Mouse (Mus musculus) T-helper 1 cell (primary cell): Measurements from ENCODE around the gene Sh3d21.

Source experiments
- in situ Hi-C: fragments of 300-600 bp; cut with MboI, MseI; formaldehyde crosslinking; loops from one replicate; pipeline ENCODE4 v1.15.1; 2025; ENCODE audit warnings: high pct_unique_total_duplicates

The Sh3d21 gene

DNA sequence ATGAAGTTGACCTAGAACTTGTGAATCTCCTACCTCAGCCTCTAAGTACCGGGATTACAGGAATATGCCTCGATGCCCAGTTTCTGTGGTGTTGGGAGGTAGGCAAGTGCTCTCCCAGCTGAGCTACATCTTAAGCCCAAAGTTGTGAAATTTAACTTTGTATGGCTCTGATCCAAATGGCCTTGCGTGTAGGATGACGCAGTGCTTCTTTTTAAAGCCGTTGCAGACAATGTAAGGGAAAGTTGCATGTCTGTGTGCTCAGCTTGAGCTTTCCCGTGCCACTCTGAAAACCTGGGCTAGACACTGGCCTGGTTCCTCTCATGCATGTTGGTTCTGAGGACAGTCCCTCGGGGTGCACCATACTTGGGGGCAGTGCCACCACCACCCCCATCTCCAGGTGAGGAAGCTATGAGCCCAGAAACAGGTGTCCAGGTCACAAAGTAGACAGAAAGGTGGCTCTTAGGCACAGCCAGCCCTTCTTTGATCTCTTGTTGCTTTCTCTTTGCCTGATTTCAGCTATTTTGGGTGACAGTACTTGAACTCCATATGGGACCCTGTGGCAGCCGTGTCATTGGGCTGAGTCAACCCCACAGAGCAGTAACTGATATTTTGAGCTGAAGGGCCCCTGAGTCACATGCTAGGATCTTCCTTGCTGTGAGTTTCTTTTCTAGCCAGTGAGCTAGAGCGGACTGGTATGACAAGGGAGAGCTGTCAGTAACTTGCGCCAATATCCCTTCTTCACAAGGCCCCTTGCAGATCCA is 53.5 kb downstream of the Sh3d21 start:
- in situ Hi-C loops: loop anchor here (5.0 kb wide), 1 partner anchor 78 kb away; no protein-coding TSS in a partner anchor

DNA sequence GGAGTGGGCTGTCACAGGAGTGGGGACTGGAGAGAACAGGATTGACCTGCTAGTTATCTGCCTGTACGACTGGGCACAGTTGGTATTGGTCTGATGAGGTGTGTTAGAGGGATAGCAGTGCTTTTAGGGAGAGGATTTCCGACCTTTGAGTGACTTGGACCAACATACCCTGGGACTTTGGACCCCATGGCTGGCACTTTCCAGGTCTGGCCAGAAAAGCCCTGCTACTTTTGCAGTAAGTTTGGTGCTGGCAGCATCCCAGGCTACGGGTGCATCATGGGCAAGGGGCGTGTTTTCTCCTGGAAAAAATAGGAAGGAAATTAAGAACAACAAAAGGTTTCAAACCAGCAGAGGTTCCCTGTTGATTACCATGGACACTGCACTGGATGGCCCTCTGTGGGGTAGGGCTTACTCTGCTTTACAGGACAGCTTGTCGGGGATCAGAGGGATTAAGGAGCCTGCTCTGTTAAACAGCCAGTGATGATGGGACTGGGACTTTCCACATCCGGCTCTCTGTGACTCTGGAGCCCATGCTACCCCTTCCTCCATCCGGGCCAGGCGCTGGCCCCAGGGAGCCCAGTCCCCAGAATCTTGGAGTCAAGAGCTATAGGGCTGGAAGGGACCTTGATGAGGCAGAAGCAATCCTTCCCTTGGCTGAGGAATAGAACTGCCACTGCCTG is 55.1 kb downstream of the Sh3d21 start:
- in situ Hi-C loops: loop anchor here (5.0 kb wide), 1 partner anchor 79 kb away; no protein-coding TSS in a partner anchor

DNA sequence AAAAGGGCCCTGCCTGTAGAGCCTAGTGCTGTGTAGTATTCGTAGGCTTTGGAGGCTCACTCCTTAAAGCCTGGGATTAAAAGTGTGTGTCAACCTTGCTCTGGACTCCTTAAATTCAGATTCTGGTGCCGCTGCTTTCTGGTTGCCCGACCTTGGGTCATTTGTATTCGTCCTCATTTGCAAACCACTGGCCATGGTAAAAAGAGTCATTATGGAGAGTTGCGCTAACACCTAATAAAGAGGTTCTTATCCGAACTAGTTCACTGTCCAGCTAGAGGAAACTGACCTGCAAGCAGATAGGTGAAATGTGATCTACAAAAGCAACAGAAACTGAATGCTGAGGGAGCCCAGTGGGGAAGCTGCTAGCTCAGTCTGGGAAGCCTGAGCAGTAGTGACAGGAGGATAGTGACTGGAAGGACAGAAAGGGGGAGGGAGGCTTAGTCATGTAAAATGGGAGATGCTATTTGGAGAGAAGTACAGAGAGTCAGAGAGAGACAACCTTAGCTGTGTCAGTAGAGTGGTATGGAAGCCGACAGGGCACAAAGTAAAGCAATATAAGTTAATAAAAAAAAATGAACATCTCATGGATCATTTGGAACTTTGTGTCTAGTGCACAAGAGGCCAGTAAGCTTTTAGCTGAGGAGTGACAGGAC is 58.0 kb downstream of the Sh3d21 start:
- in situ Hi-C loops: loop anchor here (5.0 kb wide), 1 partner anchor 82 kb away; no protein-coding TSS in a partner anchor

- in situ Hi-C loops: loop anchor here (5.0 kb wide), 1 partner anchor 83 kb away; no protein-coding TSS in a partner anchor
These were observed 58.8 kb downstream of the Sh3d21 start for GRCm38 (mm10) chr4:126104261-126105075.

- in situ Hi-C loops: no loop called here
These were observed 59.7 kb downstream of the Sh3d21 start, which contains the start of gene Stk40 for GRCm38 (mm10) chr4:126103590-126104068. TSS of gene Stk40 (plus strand) at chr4:126103957.

DNA sequence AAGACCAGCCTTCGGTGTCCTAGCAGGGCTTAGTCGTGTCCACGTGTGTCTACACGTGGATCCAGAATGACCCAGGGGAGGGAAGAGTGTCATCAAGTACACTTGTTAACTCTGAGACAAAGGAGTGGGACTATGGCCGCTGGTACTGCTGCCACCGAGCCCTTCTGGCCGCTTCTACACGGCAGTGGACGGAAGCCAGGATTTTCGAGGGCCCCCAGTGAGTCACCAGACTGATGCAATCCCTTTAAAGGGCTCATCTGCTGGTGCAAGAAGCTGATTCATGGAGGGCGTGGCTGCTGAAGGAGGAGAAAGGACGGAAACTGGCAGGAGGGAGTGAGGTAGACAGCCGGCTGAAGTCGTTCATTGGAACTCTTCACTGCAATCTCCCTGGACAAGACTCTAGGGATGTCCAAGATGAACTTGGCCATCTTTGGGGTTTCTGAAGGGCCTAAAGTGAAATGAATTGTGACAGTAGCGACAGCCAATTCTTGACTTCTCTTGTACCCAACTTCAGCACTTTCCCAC is 60.2 kb downstream of the Sh3d21 start:
- in situ Hi-C loops: no loop called here

GRCm38 (mm10) chr4:126102061-126102841 is 61.0 kb downstream of the Sh3d21 start:
- in situ Hi-C loops: no loop called here

DNA sequence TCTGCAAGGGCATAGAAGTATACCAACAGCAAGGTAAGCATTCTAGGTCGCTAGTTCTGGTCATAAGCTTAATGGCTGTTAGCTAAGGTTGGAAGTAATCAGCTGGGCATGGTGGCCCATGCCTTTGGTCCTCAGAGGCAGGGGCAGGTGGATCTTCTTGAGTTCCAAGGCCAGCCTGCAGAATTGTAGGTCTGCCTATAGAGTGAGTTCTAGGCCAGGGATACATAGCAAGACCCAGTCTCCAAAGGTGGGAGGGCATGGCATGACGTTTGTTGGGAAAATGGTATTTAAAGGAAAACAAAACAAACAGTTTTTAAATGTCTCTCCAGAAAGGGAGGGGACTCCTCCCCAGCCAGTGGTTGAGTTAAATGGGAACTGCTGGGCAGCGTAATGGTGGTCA is 62.5 kb downstream of the Sh3d21 start:
- in situ Hi-C loops: no loop called here
